Mouse (Mus musculus): ENCODE data around the gene Cd2bp2.

The Cd2bp2 gene

DNA sequence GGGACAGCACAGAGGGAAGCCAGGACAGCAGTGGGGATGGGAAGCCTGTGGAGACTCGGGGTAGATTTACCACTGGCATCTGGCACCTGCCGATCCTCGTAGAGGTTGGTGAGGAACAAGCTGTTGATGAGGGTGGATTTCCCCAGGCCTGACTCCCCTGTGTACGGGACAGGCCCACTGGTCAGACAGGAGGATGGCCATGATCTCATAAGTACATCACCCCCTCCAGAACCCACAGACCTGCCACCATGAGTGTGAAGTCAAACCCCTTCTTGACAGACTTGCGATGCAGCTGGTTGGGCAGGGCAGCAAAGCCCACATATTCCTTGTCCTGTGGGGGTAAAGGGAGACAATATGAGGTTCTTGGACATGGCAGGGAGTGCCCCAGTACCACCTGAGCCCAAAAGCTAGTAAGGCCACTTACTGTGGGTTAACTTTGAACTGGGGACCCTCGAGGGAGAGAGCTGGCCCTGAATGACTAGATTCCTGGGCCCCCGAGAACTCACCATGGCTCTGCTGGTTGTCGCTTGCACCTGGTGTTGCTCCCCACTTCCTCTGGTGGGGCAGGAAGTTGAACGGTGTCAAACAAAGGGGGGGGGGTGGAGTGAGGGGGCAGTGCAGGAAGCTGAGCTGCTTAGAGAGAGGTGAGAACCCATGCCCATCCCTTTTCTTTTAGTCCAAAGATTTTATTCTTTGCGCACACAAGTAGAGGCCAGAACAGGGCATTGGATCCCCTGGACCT is 22.2 kb upstream of the Cd2bp2 start:
- peak; percentile 79 to 86 for DNase-seq

DNA sequence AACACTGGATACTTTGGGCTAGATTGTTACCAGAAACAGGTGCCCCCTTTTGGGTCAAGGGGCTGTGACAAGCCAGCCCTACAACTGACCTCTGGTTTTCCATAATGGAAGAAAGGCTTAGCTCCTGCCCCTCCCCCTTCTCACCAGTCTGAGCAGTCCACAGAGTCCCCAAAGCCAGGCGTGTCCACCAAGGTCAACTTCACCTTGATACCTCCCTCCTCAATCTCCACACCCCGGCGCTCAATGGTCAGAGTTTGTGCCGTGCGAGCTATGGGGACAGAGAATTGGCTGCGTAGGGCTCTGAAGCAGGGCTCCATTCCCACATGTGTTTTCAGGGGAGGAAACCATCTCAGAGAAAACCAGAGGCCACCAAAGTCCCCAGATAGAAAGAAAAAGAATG is 21.6 kb upstream of the Cd2bp2 start:
- DNase-seq, result peak in 1 of 2 experiments; percentile 38

DNA sequence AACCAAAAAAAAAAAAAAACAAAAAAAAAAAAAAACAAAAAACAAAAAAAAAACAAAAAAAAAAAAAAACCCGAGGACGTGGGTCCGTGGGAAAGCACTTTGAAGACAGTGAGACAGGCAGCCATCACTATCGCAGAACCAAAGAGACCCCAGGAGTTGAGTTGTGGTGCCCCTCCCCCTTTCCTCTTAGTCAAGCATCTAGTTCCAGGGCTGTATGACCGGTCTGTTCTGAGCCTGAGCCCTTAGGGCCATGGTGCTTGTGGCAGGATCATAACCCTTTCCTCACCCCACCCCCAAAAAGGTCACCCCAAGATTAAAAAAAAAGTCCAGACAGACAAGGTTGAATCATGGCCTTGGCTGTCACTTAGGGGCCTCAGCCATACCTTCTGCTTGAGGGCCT is 20.5 kb upstream of the Cd2bp2 start:
- DNase-seq, result no peak

DNA sequence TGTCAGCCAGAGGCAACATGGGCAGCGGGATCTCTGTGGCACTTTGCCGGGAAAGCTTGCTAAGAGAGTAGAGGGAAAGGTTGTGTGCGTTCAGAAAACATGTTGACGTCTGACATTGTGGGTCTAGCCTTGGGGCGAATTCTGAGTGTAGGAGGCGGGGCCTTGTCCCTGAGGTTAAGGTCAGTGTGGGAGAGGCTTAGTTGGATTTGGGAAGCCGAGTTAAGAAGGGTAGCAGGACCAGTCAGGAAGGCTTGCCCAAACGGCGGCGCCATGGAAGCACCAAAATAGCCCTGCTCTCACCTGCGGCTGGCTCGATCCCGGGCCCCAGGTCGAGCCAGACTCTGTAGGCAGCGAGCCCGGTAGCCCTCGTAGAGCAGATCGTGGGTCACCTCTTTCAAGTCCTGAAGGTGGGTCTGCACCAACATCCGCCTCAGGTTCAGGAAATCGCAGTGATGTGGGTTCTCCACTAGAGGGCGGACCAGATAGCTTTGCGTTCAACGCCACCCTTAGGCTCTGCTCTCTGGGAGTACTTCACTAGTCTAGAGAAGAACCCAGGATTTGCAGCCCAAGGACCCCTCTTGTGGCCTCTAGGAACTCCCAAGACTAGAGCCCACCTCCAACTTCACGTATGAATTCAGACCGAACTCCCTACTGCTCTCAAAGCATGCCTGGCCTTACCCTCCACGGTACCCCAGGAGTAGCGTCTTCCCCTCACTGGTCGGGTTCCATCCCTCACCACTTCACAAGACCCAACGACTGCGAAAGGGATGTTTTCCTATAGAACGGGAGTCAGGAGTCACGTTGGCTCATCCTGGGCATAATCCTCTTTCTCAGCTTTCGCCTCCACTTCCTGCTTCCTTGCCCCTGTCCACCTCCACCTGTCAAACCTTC is 19.4 kb upstream of the Cd2bp2 start:
- peak; percentile 71 to 82 for DNase-seq

DNA sequence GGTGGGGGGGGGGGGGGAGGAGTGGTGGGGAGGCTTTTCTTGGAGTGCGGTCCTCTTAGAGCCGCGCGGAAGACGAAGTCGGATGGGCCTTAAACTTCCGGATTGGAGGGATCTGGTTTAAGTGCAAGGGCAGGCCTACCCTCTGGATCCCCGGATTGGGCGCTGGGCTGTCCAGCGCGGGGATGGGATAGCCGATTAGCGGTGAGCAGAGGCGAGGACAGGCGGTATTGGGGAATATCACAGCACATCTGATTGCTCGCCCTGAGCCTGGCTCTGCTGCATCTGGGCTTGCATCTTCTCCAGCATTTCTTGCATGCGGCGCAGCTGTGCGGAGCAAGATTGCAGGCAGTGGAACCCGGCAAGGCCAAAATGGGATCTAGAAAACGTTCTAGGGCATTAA is 18.7 kb upstream of the Cd2bp2 start:
- no peak for DNase-seq

DNA sequence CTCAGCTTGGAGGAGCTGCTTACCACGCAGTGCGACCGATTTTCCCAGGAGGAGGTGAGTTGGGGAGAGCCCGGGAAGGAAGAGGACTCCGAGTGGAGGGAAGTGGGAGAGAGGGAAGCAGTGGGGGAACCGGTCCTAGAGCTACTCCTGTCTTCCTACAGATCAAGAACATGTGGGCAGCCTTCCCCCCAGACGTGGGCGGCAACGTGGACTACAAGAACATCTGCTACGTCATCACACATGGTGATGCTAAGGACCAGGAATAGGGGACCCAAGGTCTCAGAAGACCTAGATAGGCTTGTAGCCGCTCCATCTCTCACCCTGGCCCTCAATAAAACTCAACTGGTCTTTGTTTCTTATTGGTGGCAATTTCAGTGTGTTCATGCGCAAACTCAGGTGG is 18.1 kb upstream of the Cd2bp2 start:
- no peak for DNase-seq

DNA sequence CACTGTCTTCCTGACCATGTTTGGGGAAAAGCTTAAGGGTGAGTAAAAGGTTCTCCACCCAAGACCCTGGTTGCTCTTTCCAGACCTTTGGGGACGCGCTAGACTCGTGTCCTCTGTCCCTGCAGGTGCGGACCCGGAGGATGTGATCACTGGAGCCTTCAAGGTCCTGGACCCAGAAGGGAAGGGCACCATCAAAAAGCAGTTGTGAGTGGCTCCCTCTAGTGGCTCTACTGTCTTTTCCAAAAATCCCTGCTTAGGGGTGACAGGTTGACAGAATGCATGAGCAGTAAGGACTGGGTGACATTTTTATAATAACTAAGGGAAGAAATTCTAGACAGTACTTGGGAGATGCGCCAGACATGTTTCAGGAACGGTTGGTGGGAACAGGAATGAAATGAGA is 17.6 kb upstream of the Cd2bp2 start:
- no peak for DNase-seq

DNA sequence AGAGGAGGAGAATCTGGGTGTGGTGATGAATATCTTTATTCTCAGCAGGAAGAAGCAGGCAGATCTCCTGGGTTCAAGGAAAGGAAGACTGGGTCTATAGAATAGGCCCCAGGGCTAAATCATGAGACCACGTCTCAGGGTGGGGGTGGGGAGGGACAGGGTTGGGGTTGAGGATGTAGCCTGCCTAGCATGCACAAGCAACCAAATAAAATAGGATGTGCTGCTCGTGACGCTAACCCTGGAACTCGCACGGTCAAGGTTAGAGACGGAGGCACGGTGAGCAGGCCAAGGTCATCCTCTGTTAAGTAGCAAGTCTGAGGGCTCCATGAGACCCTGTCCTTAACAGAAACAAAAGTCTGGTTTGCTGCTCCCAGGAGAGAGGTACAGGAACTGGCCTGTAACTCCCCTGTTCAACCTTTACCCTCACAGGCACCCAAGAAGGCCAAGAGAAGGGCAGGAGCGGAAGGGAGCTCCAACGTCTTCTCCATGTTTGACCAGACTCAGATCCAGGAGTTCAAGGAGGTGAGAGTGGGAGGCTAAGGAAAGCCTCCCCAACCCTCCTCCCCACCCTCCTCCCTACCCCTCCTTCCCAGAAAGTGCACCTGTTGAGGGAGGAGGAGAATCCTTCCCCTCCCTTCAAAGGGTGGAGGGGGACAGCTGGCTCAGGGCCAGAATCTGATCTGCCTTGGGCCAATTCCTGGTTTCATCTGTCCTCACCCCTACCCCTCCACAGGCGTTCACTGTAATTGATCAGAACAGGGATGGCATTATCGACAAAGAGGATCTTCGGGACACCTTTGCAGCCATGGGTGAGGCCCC is 16.8 kb upstream of the Cd2bp2 start:
- DNase-seq, result no peak

DNA sequence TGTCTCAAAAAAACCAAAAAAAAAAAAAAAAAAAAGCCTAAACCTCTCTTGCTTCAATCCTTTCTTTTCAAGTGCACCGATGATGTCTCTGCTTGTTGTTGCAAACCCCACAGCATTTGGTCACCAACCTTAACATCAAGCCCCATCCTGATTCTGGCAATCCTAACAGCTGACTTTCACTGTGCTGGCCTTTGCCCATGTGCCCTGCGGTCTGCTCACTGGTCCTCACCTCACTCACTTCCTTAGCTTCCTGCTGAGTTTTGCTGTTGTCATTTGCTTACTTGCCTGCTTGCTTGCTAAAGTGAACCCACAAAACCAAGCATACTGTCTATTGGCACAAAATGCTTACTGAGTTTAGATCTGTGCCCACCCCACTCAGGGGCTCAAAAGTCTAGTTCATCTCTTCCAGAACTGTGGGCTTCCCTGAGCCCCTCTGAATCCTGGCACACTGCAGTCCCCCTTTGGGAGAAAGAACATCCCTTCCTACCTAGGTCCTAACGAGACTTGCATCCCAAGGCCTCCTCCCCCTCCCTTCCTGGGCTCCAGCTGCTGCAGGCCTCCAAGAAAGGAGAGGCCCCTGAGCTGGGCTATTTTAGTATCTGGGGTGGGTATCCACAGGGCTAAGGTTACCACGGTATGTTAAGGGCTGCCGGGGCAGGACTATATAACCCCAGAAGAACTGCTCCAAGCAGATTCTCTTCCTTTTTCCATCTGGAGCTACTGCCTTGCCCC is 15.3 kb upstream of the Cd2bp2 start:
- peak in 1 of 2 experiments; percentile 45 for DNase-seq

DNA sequence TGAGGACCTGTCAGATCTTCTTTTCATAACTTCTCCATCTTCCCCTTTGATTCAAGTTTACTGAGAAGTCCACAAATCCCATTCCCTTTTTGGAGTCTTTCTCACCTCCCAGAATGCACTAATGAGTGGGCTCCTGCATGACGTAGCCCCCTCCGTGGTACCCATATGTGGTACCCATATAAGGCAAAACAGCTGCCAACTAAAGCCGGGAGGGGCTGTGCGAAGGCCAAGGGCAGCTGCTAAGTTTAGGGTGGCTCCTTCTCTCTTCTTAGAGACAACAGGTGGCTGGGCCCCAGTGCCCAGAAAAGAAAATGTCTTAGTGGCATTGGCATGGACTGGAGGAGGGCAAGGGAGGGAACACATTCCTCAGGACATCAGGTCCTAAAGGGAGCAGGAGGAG is 14.4 kb upstream of the Cd2bp2 start:
- DNase-seq, result peak; percentile 43 to 69

DNA sequence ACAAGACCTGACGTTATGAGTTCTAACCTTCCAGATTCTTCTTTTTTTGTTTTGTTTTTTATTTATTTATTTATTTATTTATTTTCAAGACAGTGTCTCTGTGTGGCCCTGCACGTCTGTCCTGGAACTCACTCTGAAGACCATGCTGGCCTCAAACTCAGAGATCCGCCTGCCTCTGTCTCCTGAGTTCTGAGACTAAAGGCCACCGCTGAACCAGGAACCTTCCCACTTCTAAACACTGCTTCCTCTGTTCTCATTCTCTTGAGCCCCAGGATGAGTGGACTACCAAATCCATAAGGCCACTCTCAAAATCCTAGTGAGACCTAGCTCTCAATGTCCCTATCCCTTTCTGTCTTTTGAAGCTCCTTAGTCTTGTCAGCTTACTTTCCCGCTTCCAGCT is 14.0 kb upstream of the Cd2bp2 start:
- peak in 1 of 2 experiments; percentile 18 for DNase-seq

DNA sequence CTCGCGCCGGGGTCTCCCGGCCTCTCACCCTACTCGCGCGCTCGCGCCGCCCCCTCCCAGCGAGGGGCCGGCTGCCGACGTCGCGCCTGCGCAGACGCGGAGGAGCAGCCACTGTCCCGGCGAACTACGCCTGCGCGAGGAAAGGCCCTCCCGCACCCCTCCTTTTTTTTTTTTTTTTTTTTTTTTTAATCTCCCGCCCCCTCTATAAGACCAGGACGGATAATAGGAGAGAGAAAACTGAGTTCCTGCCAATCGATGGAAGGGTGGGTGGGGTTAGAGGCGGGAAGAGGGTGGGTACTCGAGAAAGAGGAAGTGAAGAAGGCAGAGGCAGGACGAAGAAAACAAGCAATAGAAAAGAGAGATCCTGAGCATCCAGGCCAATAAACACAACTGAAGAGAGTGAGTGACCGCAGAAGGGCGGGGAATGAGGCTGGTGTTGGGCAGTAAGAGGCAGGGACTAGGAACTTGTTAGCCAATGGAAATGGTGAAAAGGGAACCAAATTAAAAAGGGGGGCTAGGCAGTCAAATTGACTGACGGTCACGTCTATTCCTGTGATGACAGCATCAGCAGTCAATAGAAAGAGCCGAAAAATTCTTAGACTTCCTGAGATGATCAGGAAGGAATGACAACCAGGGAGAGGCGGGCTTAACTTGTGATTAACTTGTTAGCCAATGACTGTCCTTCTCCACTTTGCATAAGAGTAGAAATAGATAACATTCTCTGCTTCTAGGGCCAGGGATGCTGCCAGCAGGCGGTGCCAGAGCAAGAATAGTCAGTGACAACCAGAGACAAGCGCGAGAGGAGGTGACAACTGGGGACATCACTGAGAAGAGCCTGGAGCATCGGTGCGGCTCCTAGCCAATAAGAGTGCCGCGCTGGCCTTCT is 12.9 kb upstream of the Cd2bp2 start, which contains the start of gene Mylpf:
Gene Mylpf (plus strand): TSS at position 338 of the 886 bp plus-strand sequence.
- peak; percentile 95 to 97 for DNase-seq

DNA sequence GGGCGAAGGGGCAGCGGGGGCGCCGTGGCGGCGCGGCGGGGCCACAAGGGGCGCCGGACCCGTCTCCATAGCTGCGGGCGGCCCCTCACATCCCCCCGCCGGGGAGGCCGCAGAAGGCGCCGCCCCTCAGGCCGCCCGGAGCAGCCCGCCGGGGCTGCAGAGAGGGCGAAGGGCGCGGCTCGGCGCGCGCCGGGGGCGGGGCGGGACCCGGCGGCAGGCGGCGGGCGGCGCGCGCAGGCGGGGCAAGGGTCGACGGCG is 12.4 kb upstream of the Cd2bp2 start, which contains the start of gene Tbc1d10b:
Gene Tbc1d10b (minus strand): TSS at position 174 of the 258 bp plus-strand sequence.
- no peak for DNase-seq

DNA sequence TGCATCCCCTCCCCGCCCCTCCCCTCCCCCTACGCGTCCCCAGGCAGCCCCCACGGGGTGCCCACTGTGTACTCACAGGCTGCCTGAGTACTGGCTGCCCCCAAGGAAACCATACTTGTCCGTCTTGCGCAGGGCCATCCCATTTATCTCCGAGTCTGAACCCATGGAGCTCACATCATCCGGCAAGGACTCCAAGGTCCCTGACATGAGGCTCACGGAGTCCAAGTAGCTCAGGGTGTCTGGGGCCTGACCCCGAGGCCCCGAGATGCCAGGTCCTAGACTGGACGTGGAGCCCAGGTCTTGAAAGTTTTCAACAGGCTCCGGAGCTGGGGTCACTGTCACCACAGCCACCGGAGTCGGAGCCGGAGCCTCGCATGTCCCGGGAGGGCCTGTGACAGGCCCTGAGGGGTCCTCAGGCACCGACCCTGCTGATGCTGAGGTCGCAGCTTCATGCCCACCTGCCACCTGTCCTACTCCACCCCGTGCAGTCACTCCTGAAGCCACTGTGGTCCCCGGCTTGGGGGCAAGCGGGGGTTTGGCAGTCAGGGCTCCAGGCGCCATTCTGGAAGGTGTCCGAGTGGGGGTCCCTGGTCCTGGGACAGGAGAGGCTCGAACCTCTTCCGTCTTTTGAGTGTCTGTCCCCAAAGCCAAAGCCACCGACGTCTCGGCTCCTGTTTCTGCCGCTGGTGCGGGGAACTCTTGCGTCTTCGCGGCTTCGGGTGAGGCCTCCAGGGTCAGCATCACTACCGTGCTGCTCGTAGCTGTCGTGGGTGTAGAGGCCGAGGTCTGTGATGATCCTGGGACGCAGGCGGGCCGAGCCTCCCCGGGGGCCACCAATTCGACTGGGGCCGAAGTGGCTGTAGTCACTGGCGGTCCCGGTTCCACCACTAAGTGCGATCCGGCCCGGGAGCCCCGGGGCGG is 11.8 kb upstream of the Cd2bp2 start:
- DNase-seq, result peak in 1 of 2 experiments; percentile 69

DNA sequence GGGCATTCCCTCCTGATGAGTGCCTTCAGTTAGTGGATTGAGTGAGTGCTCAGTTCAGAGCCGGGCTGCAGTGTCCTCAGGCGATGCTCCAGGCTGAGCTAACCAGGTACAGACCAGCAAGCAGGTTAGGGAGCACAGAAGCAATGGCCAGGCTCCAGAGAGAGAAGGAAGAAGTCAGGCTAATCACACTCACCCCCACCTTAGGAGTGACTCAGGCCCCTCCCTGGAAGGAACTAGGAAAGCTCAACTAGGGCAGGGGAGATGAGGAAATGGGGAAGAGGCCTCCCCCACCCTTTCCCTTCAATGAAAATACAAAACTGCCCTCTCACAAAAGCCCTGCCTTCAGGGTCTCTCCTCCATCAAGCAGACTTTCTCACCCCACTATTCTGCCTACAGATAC is 10.8 kb upstream of the Cd2bp2 start:
- DNase-seq, result no peak

DNA sequence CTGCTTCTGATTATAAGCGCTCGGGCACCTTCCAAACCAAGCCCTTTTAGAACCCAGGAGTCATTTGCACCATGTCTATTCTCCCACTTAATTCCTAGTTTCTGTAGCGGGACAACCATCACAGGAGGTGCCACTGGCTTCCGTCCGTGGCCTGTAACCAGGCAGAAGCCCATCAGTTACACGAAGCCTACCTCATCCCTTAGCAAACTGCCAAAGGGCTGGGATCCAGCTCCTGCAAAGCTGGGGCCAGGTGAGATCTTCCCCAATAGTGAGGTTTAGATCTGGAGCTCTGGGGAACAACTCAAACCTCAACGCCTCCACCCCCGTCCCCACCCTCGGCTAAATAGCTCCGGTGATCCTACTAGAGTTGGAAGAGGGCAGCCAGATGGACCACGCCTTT is 634 bp upstream of the Cd2bp2 start:
- no peak for DNase-seq

DNA sequence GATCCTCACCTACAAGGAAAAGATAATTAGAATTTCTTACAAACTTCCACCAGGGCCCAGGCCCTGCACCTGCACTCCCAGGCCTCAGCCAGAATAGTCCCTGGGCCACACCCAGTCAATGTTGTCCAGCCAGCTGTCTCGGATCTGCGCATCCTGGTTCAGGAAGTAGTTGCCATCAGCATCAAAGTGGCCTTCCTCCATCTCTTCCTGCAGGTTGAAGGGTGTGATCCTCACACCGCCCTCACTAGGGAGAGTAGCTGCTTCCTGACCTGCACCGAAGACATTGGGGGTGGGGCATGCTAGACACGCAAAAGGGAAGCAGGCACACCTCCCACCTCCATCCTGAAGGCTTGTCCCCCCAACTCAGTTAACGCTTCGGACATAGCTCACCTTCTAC is 1.2 kb downstream of the Cd2bp2 start:
- DNase-seq, result peak in 1 of 2 experiments; percentile 35

DNA sequence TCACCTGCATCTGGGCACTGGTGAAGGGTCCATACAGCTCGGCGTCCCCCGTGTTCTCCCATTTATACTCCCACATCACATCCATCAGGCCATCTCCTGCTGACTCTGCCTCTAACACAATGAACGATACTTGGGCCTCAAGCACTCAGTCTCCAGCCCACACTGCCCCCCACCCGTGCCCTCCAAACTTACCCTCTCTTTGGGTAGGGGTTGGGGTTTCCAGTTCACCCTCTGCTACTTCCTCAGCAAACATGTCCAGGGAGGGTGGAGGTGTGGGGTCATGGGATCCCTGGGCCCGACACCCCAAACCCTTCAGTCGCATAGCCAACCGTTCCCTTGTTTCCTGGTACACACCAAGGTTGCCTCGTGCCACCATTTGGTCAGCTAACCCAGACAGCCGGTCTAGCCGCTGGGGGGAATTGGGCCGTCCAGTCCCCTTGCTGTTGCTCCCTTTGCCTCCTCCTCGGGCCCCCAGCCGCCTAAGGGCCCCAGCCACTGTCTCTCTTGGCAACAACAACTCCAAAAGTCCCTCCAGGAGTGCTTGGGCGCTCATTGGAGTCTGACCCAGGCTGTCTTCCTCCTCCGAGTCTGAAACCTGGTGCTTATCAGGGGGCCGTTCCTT is 1.7 kb downstream of the Cd2bp2 start:
- no peak for DNase-seq

DNA sequence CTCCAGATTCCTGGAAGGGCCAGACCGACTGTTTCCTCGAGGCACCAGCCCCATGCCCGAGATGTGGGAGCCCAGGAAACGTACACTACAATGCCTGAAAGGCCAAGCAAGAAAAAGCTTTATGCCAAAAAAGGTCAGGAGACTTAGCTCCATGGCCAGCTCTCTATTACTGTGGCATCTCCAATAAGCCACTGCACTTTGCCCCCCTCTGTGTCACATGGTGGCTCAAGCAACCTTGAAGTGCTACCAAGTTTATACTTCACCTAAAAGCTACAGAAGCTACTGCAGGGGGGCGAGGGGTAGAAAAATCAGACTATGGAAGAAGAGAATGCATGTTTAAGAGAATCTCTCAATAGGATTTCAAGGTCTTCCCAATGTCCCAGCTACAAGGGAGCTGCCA is 2.9 kb downstream of the Cd2bp2 start:
- DNase-seq, result no peak

DNA sequence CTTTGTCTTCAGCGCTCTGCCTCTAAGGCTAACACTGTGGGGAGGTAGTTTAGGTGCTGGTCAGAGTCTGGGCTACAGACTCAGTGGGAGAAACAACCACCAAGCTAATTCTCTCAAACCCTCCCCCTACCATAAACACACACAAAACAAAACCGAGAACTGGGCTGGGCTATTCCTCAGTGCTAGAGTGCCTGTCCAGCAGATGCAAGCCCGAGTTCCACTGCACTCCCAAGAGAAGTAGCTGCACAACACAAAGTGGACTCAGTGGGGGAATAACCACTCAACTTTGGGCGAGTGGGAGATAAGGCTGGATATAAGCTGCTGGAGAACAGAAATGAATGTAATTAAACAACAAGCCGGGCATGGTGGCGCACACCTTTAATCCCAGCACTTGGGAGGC is 5.2 kb downstream of the Cd2bp2 start:
- no peak for DNase-seq
